Mouse (Mus musculus): ENCODE results near the gene Ltb. TPM values are rescaled to one million over a fixed set of nuclear protein-coding genes. Genes with fewer than 3 reads are reported as not detected.

The Ltb gene
- polyA plus RNA-seq, 1 experiment = 0.34 TPM

DNA sequence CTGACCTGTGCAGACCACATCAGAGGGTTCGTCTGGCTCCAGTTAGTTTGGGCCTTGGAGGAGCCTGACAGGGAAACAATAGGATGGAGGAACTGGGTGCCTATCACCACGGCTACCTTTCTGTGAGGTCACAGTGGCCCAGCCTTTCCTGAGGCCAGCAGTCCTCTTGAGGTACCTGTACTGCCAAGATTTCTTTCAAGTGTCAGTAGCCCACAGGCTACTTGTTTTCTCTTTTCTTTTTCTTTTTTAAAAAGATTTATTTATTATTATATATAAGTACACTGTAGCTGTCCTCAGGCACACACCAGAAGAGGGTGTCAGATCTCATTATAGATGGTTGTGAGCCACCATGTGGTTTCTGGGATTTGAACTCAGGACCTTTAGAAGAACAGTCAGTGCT is 18.3 kb upstream of the Ltb start, which contains the start of gene Aif1:
TSS of gene Aif1 (minus strand) at position 101 of the 400 bp plus-strand sequence.
- no peaks in the 10 kb centered on the region for H3K4me1 ChIP-seq (ENCODE audit: control insufficient read depth, insufficient read depth, low read length)
- H3K27ac ChIP-seq (ENCODE audit: insufficient read depth, low read length) = no peak within 1 kb of the TSS
- H3K27me3 ChIP-seq (ENCODE audit: control insufficient read depth, insufficient read depth, low read length) = no peaks in the 10 kb centered on the region
- DNase-seq = no peak
- TF ChIP-seq POLR2A (IDR thresholded peaks at IDR 0.05; ENCODE audit: borderline replicate concordance, insufficient read depth, low read length) = no peak
- no peak for TF ChIP-seq CTCF (IDR thresholded peaks at IDR 0.05; ENCODE audit: borderline replicate concordance, insufficient read depth, low read depth, low read length)
- 46% methylated on average over 2 of the region's 2 CpGs for WGBS
- H3K4me3 ChIP-seq (replicated peaks; ENCODE audit: insufficient read depth, low read depth, low read length) = no peak within 1 kb of the TSS

DNA sequence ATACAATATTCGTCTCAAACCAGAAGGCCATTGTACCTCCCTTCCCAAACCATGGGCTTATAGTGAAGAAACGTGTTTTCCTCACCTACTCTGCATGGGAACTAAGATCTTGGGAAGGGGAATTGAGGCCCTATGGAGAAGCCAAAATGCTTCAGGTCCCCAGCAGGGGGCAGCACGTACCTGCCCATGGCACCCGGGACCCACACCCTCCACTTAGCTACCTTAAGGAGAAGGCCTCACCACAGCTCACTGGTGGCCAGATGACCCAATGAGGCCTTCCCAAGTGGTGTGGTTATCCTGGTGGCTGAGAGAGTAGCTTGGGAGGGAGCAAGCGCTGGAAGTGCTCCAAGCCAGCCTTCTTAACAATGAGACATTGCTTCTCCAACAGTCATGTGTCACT is 15.7 kb upstream of the Ltb start:
- H3K27ac ChIP-seq (ENCODE audit: insufficient read depth, low read length) = no peak overlapping the region
- no peak overlapping the region for H3K4me3 ChIP-seq (replicated peaks; ENCODE audit: insufficient read depth, low read depth, low read length)
- no peak for DNase-seq
- WGBS = 27% methylated on average over 5 of the region's 5 CpGs
- no peaks in the 10 kb centered on the region for H3K4me1 ChIP-seq (ENCODE audit: control insufficient read depth, insufficient read depth, low read length)
- TF ChIP-seq POLR2A (IDR thresholded peaks at IDR 0.05; ENCODE audit: borderline replicate concordance, insufficient read depth, low read length) = no peak
- TF ChIP-seq CTCF (IDR thresholded peaks at IDR 0.05; ENCODE audit: borderline replicate concordance, insufficient read depth, low read depth, low read length) = peak; percentile 77
- no peaks in the 10 kb centered on the region for H3K27me3 ChIP-seq (ENCODE audit: control insufficient read depth, insufficient read depth, low read length)

DNA sequence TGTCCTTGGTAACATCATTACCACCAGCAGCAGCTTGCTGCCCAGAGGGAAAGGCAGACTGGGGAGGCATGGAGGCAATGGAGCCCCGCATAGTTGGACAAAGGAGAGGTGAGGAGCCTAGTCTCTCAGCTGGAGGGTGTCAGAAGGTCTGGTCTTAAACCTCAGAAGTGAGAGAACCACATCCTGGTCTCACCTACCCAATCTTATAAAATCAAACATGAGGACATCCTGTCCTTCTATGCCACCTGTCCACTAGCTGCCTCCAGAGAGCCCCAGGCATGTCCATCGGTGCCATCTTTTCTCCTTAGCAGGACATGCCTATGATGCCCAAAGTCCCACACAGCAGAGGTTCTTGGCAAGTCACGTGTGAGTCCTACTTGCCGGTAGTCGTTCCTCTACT is 14.1 kb upstream of the Ltb start:
- no peak for TF ChIP-seq POLR2A (IDR thresholded peaks at IDR 0.05; ENCODE audit: borderline replicate concordance, insufficient read depth, low read length)
- no peak for TF ChIP-seq CTCF (IDR thresholded peaks at IDR 0.05; ENCODE audit: borderline replicate concordance, insufficient read depth, low read depth, low read length)
- Histone ChIP-seq H3K27ac (ENCODE audit: insufficient read depth, low read length) (no peak overlapping the region), H3K27me3 (ENCODE audit: control insufficient read depth, insufficient read depth, low read length) (no peaks in the 10 kb centered on the region), H3K4me1 (ENCODE audit: control insufficient read depth, insufficient read depth, low read length) (no peaks in the 10 kb centered on the region), H3K4me3 (replicated peaks; ENCODE audit: insufficient read depth, low read depth, low read length) (no peak overlapping the region)
- 81% methylated on average over 5 of the region's 5 CpGs for WGBS
- DNase-seq = no peak

DNA sequence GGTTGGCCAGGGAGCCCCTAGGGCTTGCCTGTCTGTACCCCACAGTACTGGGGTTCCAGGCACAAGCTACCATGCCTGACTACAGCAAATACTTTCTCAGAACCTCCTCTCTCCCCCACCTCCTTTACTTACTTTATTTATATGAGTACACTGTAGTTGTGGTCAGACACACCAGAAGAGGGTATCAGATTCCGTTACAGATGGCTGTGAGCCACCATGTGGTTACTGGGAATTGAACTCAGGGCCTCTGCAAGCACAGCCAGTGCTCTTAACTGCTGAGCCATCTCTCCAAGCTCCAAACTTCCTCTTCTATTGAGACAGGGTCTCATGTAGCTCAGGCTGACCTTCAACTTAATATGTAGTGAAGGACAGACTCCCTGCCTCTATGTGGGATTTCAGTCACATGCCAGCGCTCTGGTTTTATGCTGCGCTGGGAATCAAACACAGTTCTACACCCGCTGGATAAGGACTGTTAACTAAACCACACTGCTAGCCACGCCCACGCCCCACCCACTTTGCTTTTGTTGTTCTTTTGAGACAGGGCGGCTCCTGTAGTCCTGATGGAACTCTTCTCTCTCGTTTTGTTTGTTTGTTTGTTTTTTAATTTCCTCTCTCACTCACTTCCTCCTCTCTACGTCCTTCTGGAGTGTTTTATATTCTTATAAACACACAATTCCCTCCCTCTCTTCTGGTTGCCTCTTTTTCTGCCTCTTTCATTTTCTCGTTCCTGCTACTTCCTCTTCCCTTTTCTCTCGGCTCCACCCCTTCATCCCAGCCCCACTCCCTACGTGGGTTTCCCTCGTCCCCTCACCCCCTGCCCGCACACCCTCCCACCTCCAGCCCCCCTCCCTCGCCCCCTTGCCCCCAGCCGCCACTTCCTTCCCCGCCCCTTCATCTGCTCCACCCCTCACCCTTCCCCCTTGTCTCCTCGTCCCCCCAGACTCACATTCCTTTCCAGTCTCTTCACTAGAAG is 8.3 kb upstream of the Ltb start:
- Histone ChIP-seq H3K4me3 (replicated peaks; ENCODE audit: insufficient read depth, low read depth, low read length) (peak overlapping the region; percentile 26), H3K27ac (ENCODE audit: insufficient read depth, low read length) (no peak overlapping the region), H3K4me1 (ENCODE audit: control insufficient read depth, insufficient read depth, low read length) (no peaks in the 10 kb centered on the region), H3K27me3 (ENCODE audit: control insufficient read depth, insufficient read depth, low read length) (no peaks in the 10 kb centered on the region)
- 4% methylated on average over 17 of the region's 18 CpGs for WGBS
- TF ChIP-seq CTCF (IDR thresholded peaks at IDR 0.05; ENCODE audit: borderline replicate concordance, insufficient read depth, low read depth, low read length) (no peak), POLR2A (IDR thresholded peaks at IDR 0.05; ENCODE audit: borderline replicate concordance, insufficient read depth, low read length) (no peak)
- DNase-seq = no peak

DNA sequence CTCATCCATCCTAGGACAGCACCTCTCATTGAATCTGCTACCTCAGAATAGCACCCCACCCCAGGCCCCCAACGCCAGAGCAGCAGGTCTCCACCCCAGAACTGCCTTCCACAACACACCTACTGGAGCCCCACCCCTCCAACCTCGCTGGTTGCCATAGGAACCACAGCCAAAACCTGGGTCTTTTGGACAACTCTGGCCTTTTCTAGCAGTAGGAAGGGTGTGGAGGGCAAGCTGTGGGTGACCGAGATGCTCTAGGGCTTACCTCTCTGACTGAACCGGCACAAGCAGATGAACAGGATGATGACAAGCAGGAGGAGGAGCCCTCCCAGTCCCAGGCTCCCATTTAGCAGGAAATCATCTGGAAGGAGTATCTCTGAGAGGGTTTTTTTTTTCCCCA is 7.6 kb upstream of the Ltb start:
- no peak overlapping the region for H3K27ac ChIP-seq (ENCODE audit: insufficient read depth, low read length)
- TF ChIP-seq POLR2A (IDR thresholded peaks at IDR 0.05; ENCODE audit: borderline replicate concordance, insufficient read depth, low read length) (no peak), CTCF (IDR thresholded peaks at IDR 0.05; ENCODE audit: borderline replicate concordance, insufficient read depth, low read depth, low read length) (no peak)
- no peak overlapping the region for H3K4me3 ChIP-seq (replicated peaks; ENCODE audit: insufficient read depth, low read depth, low read length)
- H3K4me1 ChIP-seq (ENCODE audit: control insufficient read depth, insufficient read depth, low read length) = no peaks in the 10 kb centered on the region
- no peaks in the 10 kb centered on the region for H3K27me3 ChIP-seq (ENCODE audit: control insufficient read depth, insufficient read depth, low read length)
- no peak for DNase-seq
- WGBS = 2% methylated on average over 4 of the region's 4 CpGs

DNA sequence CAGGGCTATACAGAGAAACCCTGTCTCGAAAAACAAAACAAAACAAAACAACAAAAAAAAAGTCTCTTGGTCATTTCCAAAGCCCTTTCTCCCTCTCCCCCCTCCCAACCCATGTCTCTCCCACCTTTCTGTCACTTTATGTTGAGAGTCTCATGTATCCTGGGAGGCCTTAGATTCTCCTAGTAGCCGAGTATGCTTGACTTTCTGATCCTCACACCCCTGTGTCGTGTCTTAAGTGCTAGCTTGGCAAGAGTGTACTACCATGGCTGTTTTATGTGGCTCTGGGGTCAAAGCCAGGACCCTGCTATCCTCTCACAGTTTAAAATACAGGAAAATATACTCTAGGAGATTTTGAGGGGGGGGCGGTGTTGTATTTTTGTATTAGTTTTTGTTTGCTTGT is 6.9 kb upstream of the Ltb start:
- 72% methylated on average over 4 of the region's 4 CpGs for WGBS
- Histone ChIP-seq H3K4me3 (replicated peaks; ENCODE audit: insufficient read depth, low read depth, low read length) (no peak overlapping the region), H3K4me1 (ENCODE audit: control insufficient read depth, insufficient read depth, low read length) (no peaks in the 10 kb centered on the region), H3K27ac (ENCODE audit: insufficient read depth, low read length) (no peak overlapping the region), H3K27me3 (ENCODE audit: control insufficient read depth, insufficient read depth, low read length) (no peaks in the 10 kb centered on the region)
- TF ChIP-seq POLR2A (IDR thresholded peaks at IDR 0.05; ENCODE audit: borderline replicate concordance, insufficient read depth, low read length) (no peak), CTCF (IDR thresholded peaks at IDR 0.05; ENCODE audit: borderline replicate concordance, insufficient read depth, low read depth, low read length) (no peak)
- DNase-seq = no peak

DNA sequence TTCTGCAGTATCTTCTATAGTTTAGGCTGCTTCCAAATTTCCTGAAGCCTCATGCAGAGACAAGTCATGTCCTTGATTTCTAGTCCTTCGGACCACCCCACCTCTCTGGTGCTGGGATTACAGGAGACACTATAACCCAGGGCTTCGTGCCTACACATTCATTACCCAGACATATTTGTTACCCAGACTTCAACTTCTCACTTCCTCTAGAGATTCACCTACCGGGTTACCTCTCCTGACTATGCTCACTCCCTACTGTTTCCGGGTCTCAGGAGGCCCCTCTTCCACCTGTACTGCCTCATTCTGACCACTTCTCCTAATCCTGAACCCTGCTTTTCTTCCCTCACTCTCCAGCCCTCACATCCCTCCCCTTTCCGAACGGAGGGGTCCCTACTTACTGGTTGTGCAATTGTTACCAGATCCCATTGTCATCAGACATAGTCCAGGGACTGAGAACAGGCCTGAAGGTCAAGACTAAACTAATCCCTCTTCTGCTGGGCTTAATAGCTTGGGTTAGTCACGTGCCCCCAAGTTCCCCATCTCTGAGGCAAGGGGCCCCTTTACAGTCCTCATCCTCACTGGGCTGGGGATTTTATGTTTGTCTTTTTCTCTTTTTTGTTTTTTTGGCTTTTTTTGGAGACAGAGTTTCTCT is 6.2 kb upstream of the Ltb start, which contains the start of gene Lst1:
TSS of gene Lst1 (minus strand) at position 481 of the 652 bp plus-strand sequence.
- DNase-seq = no peak
- Histone ChIP-seq H3K27ac (ENCODE audit: insufficient read depth, low read length) (no peak within 1 kb of the TSS), H3K4me1 (ENCODE audit: control insufficient read depth, insufficient read depth, low read length) (no peaks in the 10 kb centered on the region), H3K27me3 (ENCODE audit: control insufficient read depth, insufficient read depth, low read length) (no peaks in the 10 kb centered on the region), H3K4me3 (replicated peaks; ENCODE audit: insufficient read depth, low read depth, low read length) (no peak within 1 kb of the TSS)
- TF ChIP-seq CTCF (IDR thresholded peaks at IDR 0.05; ENCODE audit: borderline replicate concordance, insufficient read depth, low read depth, low read length) (no peak), POLR2A (IDR thresholded peaks at IDR 0.05; ENCODE audit: borderline replicate concordance, insufficient read depth, low read length) (no peak)
- WGBS = 78% methylated on average over 7 of the region's 7 CpGs
